12 mouse cellular contexts compared by ENCODE assay signal in genomic region chr9:84475906-84476305, GRCm38 (mm10).
"Had no signal": no experiment of that assay in that cellular context is flagged by ENCODE, and none has a peak within 500 bp of the region (broad histone marks: within the 10 kb centered on the region; RNA-seq: fewer than 3 reads in every experiment).

No protein-coding gene starts in this region.

- H3K4me3 ChIP-seq: limb, embryonic 13.5 days; liver, embryonic 15.5 days; lung, embryonic 15.5 days; midbrain, embryonic 15.5 days; neural tube, embryonic 12.5 days; stomach, embryonic 15.5 days had no signal

- H3K4me1 ChIP-seq: limb, embryonic 13.5 days; liver, embryonic 15.5 days; lung, embryonic 15.5 days; midbrain, embryonic 15.5 days; neural tube, embryonic 12.5 days; stomach, embryonic 15.5 days had no signal

- DNase-seq: kidney, adult 2 months; kidney, postnatal 36 days; lung, postnatal 36 days; right cerebral cortex, postnatal 14 days had no signal

- H3K9me3 ChIP-seq: limb, embryonic 13.5 days; liver, embryonic 15.5 days; lung, embryonic 15.5 days; midbrain, embryonic 15.5 days; neural tube, embryonic 12.5 days; stomach, embryonic 15.5 days had no signal

- H3K27me3 ChIP-seq: limb, embryonic 13.5 days; liver, embryonic 15.5 days; lung, embryonic 15.5 days; midbrain, embryonic 15.5 days; neural tube, embryonic 12.5 days; stomach, embryonic 15.5 days had no signal

- H3K9ac ChIP-seq: limb, embryonic 13.5 days; liver, embryonic 15.5 days; lung, embryonic 15.5 days; midbrain, embryonic 15.5 days; neural tube, embryonic 12.5 days; stomach, embryonic 15.5 days had no signal

- H3K36me3 ChIP-seq: limb, embryonic 13.5 days; liver, embryonic 15.5 days; lung, embryonic 15.5 days; midbrain, embryonic 15.5 days; neural tube, embryonic 12.5 days; stomach, embryonic 15.5 days had no signal

- ATAC-seq: midbrain, embryonic 15.5 days had no signal

- H3K27ac ChIP-seq: limb, embryonic 13.5 days; liver, embryonic 15.5 days; lung, embryonic 15.5 days; midbrain, embryonic 15.5 days; neural tube, embryonic 12.5 days; stomach, embryonic 15.5 days had no signal

- H3K4me2 ChIP-seq: limb, embryonic 13.5 days; liver, embryonic 11.5 days; liver, embryonic 15.5 days; lung, embryonic 15.5 days; midbrain, embryonic 11.5 days; midbrain, embryonic 15.5 days; neural tube, embryonic 12.5 days; stomach, embryonic 15.5 days had no signal
